Mouse (Mus musculus) ES-Bruce4 (cell line): ENCODE results near the gene Spcs1.

Source experiments
- CTCF ChIP-seq: IDR thresholded peaks from one replicate; pipeline ENCODE4 v1.8.1; 2011; ENCODE audit warnings: low read depth, low read length
- EP300 ChIP-seq: IDR thresholded peaks from 2 replicates; pipeline ENCODE4 v1.6.1; 2011; ENCODE audit warnings: low read depth, low read length; ENCODE audit not compliant: insufficient read depth
- POLR2A ChIP-seq: IDR thresholded peaks from one replicate; pipeline ENCODE4 v1.8.1; 2011; ENCODE audit warnings: low read length; ENCODE audit not compliant: insufficient read depth

GRCm38 (mm10) chr14:30951154-30951825 lies 50.2 kb downstream of the Spcs1 start, which contains the start of gene Nek4:
- TF ChIP-seq CTCF (no peak), POLR2A (peak; percentile 53), EP300 (no peak)
